Mouse (Mus musculus) liver, postnatal 0 days (tissue): ENCODE measurements around the gene Anapc13. TPM values are rescaled to one million over a fixed set of nuclear protein-coding genes. Genes with fewer than 3 reads are reported as not detected.
A peak's percentile ranks its signal among the peaks of the same experiment; 100 is the strongest.

Experiments used
- ATAC-seq: fragments of 200-750 bp; cut with Nextera tagmentation; 2 replicates; pipeline ENCODE4 v1.8.0; 2017; ENCODE audit warnings: mild to moderate bottlenecking, moderate library complexity
- DNase-seq: peaks from one replicate; pipeline ENCODE4 v3.0.0-alpha.2; 2016
- H3K27ac ChIP-seq: fragments of 300-500 bp; sonication (generic); 2 replicates; pipeline ENCODE4 v1.5.1; 2014; ENCODE audit warnings: antibody characterized with exemption, moderate library complexity, mild to moderate bottlenecking, low read depth
- H3K27me3 ChIP-seq: fragments of 300-500 bp; sonication (generic); 2 replicates; pipeline ENCODE4 v1.6.1; 2014; ENCODE audit warnings: low read length, control low read depth, mixed read lengths; ENCODE audit not compliant: insufficient read depth
- H3K36me3 ChIP-seq: fragments of 300-500 bp; sonication (generic); replicated peaks from 2 replicates; pipeline ENCODE4 v1.6.1; 2014; ENCODE audit warnings: mild to moderate bottlenecking, control low read depth, low read length, moderate library complexity, mixed read lengths; ENCODE audit not compliant: insufficient read depth
- H3K4me1 ChIP-seq: fragments of 300-500 bp; sonication (generic); 2 replicates; pipeline ENCODE4 v1.6.1; 2014; ENCODE audit warnings: antibody characterized with exemption, mild to moderate bottlenecking, control low read depth; ENCODE audit not compliant: insufficient read depth
- H3K4me2 ChIP-seq: fragments of 300-500 bp; sonication (generic); 2 replicates; pipeline ENCODE4 v1.6.1; 2014; ENCODE audit warnings: low read depth, mild to moderate bottlenecking, low read length, moderate library complexity, mixed read lengths
- H3K4me3 ChIP-seq: fragments of 300-500 bp; sonication (generic); 2 replicates; pipeline ENCODE4 v1.5.1; 2014; ENCODE audit warnings: low read depth, low read length
- H3K9ac ChIP-seq: fragments of 300-500 bp; sonication (generic); replicated peaks from 2 replicates; pipeline ENCODE4 v1.6.1; 2014; ENCODE audit warnings: mild to moderate bottlenecking, moderate library complexity
- H3K9me3 ChIP-seq: fragments of 300-500 bp; sonication (generic); 2 replicates; pipeline ENCODE4 v1.6.1; 2016; ENCODE audit warnings: mild to moderate bottlenecking, control low read depth, low read length, mixed read lengths
- CTCF ChIP-seq: sonication (generic); IDR thresholded peaks from 2 replicates; pipeline ENCODE4 v1.5.1; 2016; ENCODE audit warnings: antibody characterized with exemption, low read depth
- EP300 ChIP-seq: IDR thresholded peaks from 2 replicates; pipeline ENCODE4 v1.6.1; 2016; ENCODE audit warnings: antibody characterized with exemption, low read depth, mild to moderate bottlenecking
- WGBS: fragments of 180-500 bp; shearing (Covaris S2); extraction: QIAGEN DNeasy Blood & Tissue Kit; methylation state at CpG from one replicate; pipeline ENCODE4 v1.1.7; 2014; ENCODE audit not compliant: insufficient replicate concordance; 5-methylcytosine and 5-hydroxymethylcytosine counted together
- polyA plus RNA-seq: library from polyadenylated mRNA; unstranded; fragments of >200 nt; fragmentation: Nextera tagmentation; extraction: Ambion mirVana; gene quantifications from 2 replicates; pipeline ENCODE4 v1.2.1, GENCODE M21; 2015

Anapc13 gene
- 123 and 126 TPM in 2 replicates for polyA plus RNA-seq

DNA sequence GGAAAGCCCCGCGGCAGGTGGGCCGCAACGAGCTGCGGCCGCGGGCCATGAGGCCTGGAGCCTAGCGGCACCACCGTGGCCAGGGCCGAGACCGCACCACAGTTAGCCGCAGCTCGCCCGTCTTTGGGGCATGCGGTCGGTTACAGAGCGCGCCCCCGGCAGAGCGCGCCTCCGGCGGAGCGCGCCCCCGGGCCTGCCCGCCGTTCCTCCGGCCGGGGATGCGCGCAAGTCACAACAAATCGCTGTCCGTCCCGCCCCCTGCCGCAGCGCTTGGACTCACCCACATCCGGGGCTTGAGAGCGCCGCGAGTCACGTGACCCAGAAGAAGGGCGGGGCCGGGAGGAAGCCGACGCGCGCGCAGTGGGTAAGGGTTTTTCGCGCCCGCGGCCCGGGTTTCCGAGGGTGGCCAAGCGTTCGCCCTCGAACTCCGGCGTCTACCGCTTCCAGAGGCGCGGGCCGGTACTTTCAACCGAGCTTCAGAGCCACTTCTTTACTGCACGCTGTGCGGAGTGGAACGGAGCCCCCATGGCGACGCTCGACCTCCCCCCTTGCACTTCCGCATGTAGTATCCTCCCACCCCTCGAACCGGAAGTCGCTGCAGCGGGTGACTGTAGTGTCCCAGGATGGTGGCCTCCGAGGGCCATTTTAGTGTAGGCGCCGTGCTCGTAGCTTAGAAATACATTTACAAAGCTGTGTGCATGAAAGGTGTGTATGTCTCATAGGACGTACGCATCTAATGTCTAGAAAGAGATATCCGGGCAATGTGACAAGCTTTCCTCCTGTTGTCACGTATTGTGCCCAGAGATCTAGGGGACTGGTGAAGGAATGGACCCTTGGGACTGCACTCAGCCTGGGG, at the start of gene Anapc13, which contains the start of gene Cep63:
Anapc13 (plus strand) TSS at position 314 of the 856 bp plus-strand sequence.
Cep63 (minus strand) TSS at position 552 of the 856 bp plus-strand sequence.
- DNase-seq (peak; percentile 99), ATAC-seq (peak; percentile 93)
- Histone ChIP-seq H3K9ac (peak within 1 kb of the TSS; percentile 90), H3K4me3 (peak within 1 kb of the TSS; percentile 81), H3K4me2 (peak within 1 kb of the TSS; percentile 88), H3K4me1 (peaks cover 25% of the 10 kb centered on the region), H3K27ac (peak within 1 kb of the TSS; percentile 96), H3K9me3 (no peaks in the 10 kb centered on the region), H3K36me3 (0 out of 2 replicates have a peak, but pooled peaks cover 4% of the 10 kb centered on the region), H3K27me3 (no peaks in the 10 kb centered on the region)
- under 1% methylated on average over 72 of the region's 84 CpGs for WGBS
- peak; percentile 20 for TF ChIP-seq CTCF
- peak; percentile 84 for TF ChIP-seq EP300

GRCm38 (mm10) chr9:102577480-102577879, 48.6 kb upstream of the Anapc13 start:
- H3K4me3 ChIP-seq: no peak overlapping the region
- WGBS: 36% methylated on average over 5 of the region's 5 CpGs

GRCm38 (mm10) chr9:102581921-102582469, 44.1 kb upstream of the Anapc13 start:
- Histone ChIP-seq H3K4me3 (no peak overlapping the region), H3K9me3 (no peaks in the 10 kb centered on the region), H3K27me3 (no peaks in the 10 kb centered on the region), H3K9ac (no peak overlapping the region), H3K4me2 (no peak overlapping the region), H3K4me1 (no peaks in the 10 kb centered on the region; the same call in 1 of the 2 replicates), H3K27ac (no peak overlapping the region), H3K36me3 (peaks cover 17% of the 10 kb centered on the region; the same call in 1 of the 2 replicates)
- ATAC-seq (no peak), DNase-seq (no peak)
- TF ChIP-seq CTCF: no peak
- TF ChIP-seq EP300: no peak
- WGBS: 69% methylated on average over 12 of the region's 12 CpGs

More at GRCm38 (mm10) chr9:102577480-102577879, 48.6 kb upstream of the Anapc13 start:
- H3K27ac ChIP-seq: no peak overlapping the region
- H3K36me3 ChIP-seq: no peaks in the 10 kb centered on the region
- ATAC-seq: no peak
- no peak for DNase-seq
- no peak for TF ChIP-seq EP300
- TF ChIP-seq CTCF: no peak
- H3K9me3 ChIP-seq: 0 out of 2 replicates have a peak, but pooled peaks cover 3% of the 10 kb centered on the region
- no peak overlapping the region for H3K4me2 ChIP-seq
- no peaks in the 10 kb centered on the region; the same call in 1 of the 2 replicates for H3K4me1 ChIP-seq
- H3K9ac ChIP-seq: no peak overlapping the region
- H3K27me3 ChIP-seq: no peaks in the 10 kb centered on the region

DNA sequence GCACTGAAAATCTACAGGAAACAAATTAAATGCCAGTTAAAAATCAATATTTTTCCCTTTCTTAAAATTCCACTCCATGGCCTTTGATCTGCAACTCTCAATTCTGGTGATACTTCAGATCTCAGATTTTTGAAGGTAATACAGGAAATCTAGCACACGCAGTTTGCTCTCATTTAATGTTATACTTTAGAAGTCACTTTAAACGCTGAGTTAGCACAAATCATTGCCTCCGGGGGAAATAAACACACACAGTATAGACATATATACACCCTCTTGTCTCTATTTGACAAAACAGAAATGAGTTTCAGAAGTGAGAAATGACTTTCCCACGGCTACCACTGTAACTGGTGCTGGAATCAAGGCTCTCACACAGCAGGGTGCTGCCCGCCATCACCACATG, 38.7 kb upstream of the Anapc13 start:
- H3K9me3 ChIP-seq: no peaks in the 10 kb centered on the region
- DNase-seq (no peak), ATAC-seq (no peak)
- H3K4me1 ChIP-seq: no peaks in the 10 kb centered on the region
- H3K4me2 ChIP-seq: no peak overlapping the region
- WGBS: 79% methylated on average over 5 of the region's 5 CpGs
- H3K4me3 ChIP-seq: no peak overlapping the region
- H3K27me3 ChIP-seq: no peaks in the 10 kb centered on the region
- no peak overlapping the region for H3K9ac ChIP-seq
- H3K27ac ChIP-seq: no peak overlapping the region
- peaks cover 20% of the 10 kb centered on the region for H3K36me3 ChIP-seq
- TF ChIP-seq EP300 (no peak), CTCF (no peak)

DNA sequence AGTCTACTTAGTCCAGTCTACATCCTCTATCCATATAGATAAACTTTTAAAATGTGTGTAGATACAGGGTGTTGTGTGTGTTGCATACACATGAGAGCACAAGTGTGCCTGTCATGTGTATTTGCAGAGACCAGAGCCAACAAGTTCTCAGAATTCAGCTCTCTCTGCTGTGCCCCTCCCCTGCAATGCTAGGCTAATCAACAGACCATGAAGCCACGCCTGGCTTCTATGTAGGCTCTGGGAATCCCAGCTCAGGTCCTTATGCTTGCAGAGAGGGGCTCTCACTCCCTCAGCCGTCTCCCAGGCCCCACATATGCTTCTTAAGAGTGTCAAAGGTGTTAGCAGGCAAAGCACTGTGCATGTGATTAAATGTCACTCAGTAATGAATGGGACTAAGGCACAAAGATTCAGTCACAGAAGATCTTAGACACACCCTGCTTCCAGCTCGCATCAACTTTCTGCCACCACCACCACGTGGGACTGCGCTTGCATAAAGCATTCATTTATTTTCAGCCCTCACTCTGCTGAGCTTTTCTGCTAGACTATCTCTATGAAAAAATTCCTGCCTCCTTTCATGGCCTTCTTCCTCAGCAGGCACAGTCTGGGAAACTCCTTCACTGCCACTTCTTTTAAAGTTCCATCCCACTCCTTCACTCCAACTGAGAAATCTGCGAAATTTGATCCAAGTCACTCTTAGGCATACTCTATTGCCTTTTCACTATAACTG, 31.3 kb upstream of the Anapc13 start:
- Histone ChIP-seq H3K27ac (no peak overlapping the region), H3K36me3 (peaks cover 29% of the 10 kb centered on the region), H3K4me3 (no peak overlapping the region), H3K9me3 (no peaks in the 10 kb centered on the region), H3K4me2 (no peak overlapping the region), H3K27me3 (no peaks in the 10 kb centered on the region), H3K9ac (no peak overlapping the region), H3K4me1 (no peaks in the 10 kb centered on the region)
- 85% methylated on average over 6 of the region's 6 CpGs for WGBS
- ATAC-seq (no peak), DNase-seq (no peak)
- TF ChIP-seq CTCF (no peak), EP300 (no peak)
